Mouse (Mus musculus): ENCODE data around the gene Ppm1j. TPM values are rescaled to one million over a fixed set of nuclear protein-coding genes. Genes with fewer than 3 reads are reported as not detected.
A peak's percentile ranks its signal among the peaks of the same experiment; 100 is the strongest.
"Not testable (repeated sequence)": the region's sequence is repeated elsewhere in the genome, so short reads cannot be mapped to it uniquely, and the experiment has no call there.

Ppm1j gene
- total RNA-seq, 2 experiments from 2014 or later = 1.0 to 2.2 TPM

GRCm38 (mm10) chr3:104805539-104805938 lies 24.7 kb downstream of the Ppm1j start:
- intact Hi-C loops (cut with DNase I) = no loop called here
- no peak for DNase-seq

GRCm38 (mm10) chr3:104811752-104812151 lies 30.9 kb downstream of the Ppm1j start:
- intact Hi-C loops (cut with DNase I) = no loop called here
- DNase-seq = no peak

- intact Hi-C loops (cut with DNase I) = no loop called here
Measured at GRCm38 (mm10) chr3:104812254-104812653, 31.4 kb downstream of the Ppm1j start.

GRCm38 (mm10) chr3:104813227-104813626 lies 32.4 kb downstream of the Ppm1j start:
- intact Hi-C loops (cut with DNase I); DNase-seq: not testable (repeated sequence)

More at GRCm38 (mm10) chr3:104812254-104812653, 31.4 kb downstream of the Ppm1j start:
- DNase-seq = no peak

GRCm38 (mm10) chr3:104814746-104815145 lies 33.9 kb downstream of the Ppm1j start:
- no peak for DNase-seq
- intact Hi-C loops (cut with DNase I) = no loop called here

GRCm38 (mm10) chr3:104815346-104815745 lies 34.5 kb downstream of the Ppm1j start:
- DNase-seq = no peak
- intact Hi-C loops (cut with DNase I) = no loop called here

- DNase-seq = no peak
- intact Hi-C loops (cut with DNase I) = loop anchor here (2.0 kb wide), 1 partner anchor 35 kb away; no protein-coding TSS in a partner anchor
Measured at GRCm38 (mm10) chr3:104816130-104816529, 35.3 kb downstream of the Ppm1j start.

- peak; percentile 47 for DNase-seq
- intact Hi-C loops (cut with DNase I) = loop anchor here (2.0 kb wide), 1 partner anchor 33 kb away; no protein-coding TSS in a partner anchor
Measured at GRCm38 (mm10) chr3:104817481-104817990, 36.7 kb downstream of the Ppm1j start.

- peak; percentile 58 for DNase-seq
- intact Hi-C loops (cut with DNase I) = loop anchor here (2.0 kb wide), 1 partner anchor 33 kb away; no protein-coding TSS in a partner anchor
Measured at GRCm38 (mm10) chr3:104817991-104818748, 37.3 kb downstream of the Ppm1j start, which contains the start of gene Mov10. Gene Mov10 (minus strand): TSS chr3:104818563.

- intact Hi-C loops (cut with DNase I) = no loop called here
- DNase-seq = no peak
Measured at GRCm38 (mm10) chr3:104818749-104819134, 37.9 kb downstream of the Ppm1j start.

GRCm38 (mm10) chr3:104820426-104820825 lies 39.6 kb downstream of the Ppm1j start:
- intact Hi-C loops (cut with DNase I) = no loop called here
- DNase-seq = no peak

- no peak for DNase-seq
- intact Hi-C loops (cut with DNase I) = no loop called here
Measured at GRCm38 (mm10) chr3:104822413-104822812, 41.6 kb downstream of the Ppm1j start.

Other genes starting within 250 kb of the Ppm1j start
- 10 to 100 TPM; 45.4 to 48.5 TPM for gene Slc16a1, start 142.4 kb upstream of the Ppm1j start, total RNA-seq (2021)
- gene Fam19a3, start 784 bp downstream of the Ppm1j start, total RNA-seq (2021) = under 1 TPM in 1 of 2 experiments, not detected in 1; 0.14 TPM
- gene Rhoc, start 7.3 kb downstream of the Ppm1j start, total RNA-seq (2021) = 10 to 100 TPM; 42.1 to 43.3 TPM
- gene Mov10, start 37.5 kb downstream of the Ppm1j start, total RNA-seq (2021) = 10 to 100 TPM in 1 of 2 experiments, 1 to 10 TPM in 1; 9.2 to 11.0 TPM
- 10 to 100 TPM; 37.4 to 40.9 TPM for gene St7l, start 82.9 kb downstream of the Ppm1j start, total RNA-seq (2021)
- 10 to 100 TPM; 57.9 to 62.0 TPM for gene Capza1, start 83.4 kb downstream of the Ppm1j start, total RNA-seq (2021)
- gene Wnt2b, start 180.9 kb downstream of the Ppm1j start, total RNA-seq (2021) = 1 to 10 TPM; 1.9 TPM